Mouse (Mus musculus) layer of hippocampus, postnatal 25 days (tissue): ENCODE data around the gene Zfp518a. TPM values are rescaled to one million over a fixed set of nuclear protein-coding genes. Genes with fewer than 3 reads are reported as not detected.

ENCODE experiments used
- DNase-seq, 2 experiments: peaks; one replicate each; pipeline ENCODE4 v3.0.0; 2022; ENCODE audit warnings: mixed read lengths in 2 of 2, low spot score in 1 of 2; ENCODE audit errors: extremely low spot score in 1 of 2
- total RNA-seq, 2 experiments: library from RNA; stranded (reverse); gene quantifications; 2 replicates each; pipeline ENCODE4 v1.2.3; 2021

Zfp518a gene
- total RNA-seq = 1 to 10 TPM; 8.0 to 8.1 TPM

- peak; percentile 77 to 95 for DNase-seq
These were observed at the start of gene Zfp518a for GRCm38 (mm10) chr19:40894519-40895392. TSS of gene Zfp518a (plus strand) at chr19:40894705.

- DNase-seq = no peak
These were observed 49.8 kb upstream of the Zfp518a start for GRCm38 (mm10) chr19:40844731-40845130.

GRCm38 (mm10) chr19:40849391-40849790 lies 45.1 kb upstream of the Zfp518a start:
- DNase-seq = no peak

- DNase-seq = no peak
These were observed 35.0 kb upstream of the Zfp518a start for GRCm38 (mm10) chr19:40859555-40859954.

GRCm38 (mm10) chr19:40868284-40868683 lies 26.2 kb upstream of the Zfp518a start:
- no peak for DNase-seq

- no peak for DNase-seq
These were observed 24.9 kb upstream of the Zfp518a start for GRCm38 (mm10) chr19:40869425-40870105.

GRCm38 (mm10) chr19:40872955-40873665 lies 21.4 kb upstream of the Zfp518a start:
- DNase-seq = peak; percentile 74 to 76

- DNase-seq = no peak
These were observed 12.8 kb upstream of the Zfp518a start for GRCm38 (mm10) chr19:40881700-40882099.

GRCm38 (mm10) chr19:40888887-40889286 lies 5.6 kb upstream of the Zfp518a start:
- DNase-seq = no peak

- no peak for DNase-seq
These were observed 416 bp upstream of the Zfp518a start for GRCm38 (mm10) chr19:40894071-40894506.

- DNase-seq = no peak
These were observed 843 bp downstream of the Zfp518a start for GRCm38 (mm10) chr19:40895393-40895703.

GRCm38 (mm10) chr19:40931581-40932369 lies 37.3 kb downstream of the Zfp518a start:
- no peak for DNase-seq

GRCm38 (mm10) chr19:40935376-40935775 lies 40.9 kb downstream of the Zfp518a start:
- DNase-seq = no peak

- DNase-seq = no peak
These were observed 41.5 kb downstream of the Zfp518a start for GRCm38 (mm10) chr19:40936038-40936437.

- DNase-seq = no peak
These were observed 49.0 kb downstream of the Zfp518a start for GRCm38 (mm10) chr19:40943552-40943951.

GRCm38 (mm10) chr19:40946937-40947577 lies 52.6 kb downstream of the Zfp518a start:
- no peak for DNase-seq

GRCm38 (mm10) chr19:40958981-40959380 lies 64.5 kb downstream of the Zfp518a start:
- DNase-seq = no peak

- peak; percentile 44 to 71 for DNase-seq
These were observed 68.5 kb downstream of the Zfp518a start for GRCm38 (mm10) chr19:40962988-40963387.

GRCm38 (mm10) chr19:40964367-40964891 lies 69.9 kb downstream of the Zfp518a start:
- DNase-seq = no peak
